Mouse (Mus musculus) liver, adult 2 months (tissue): ENCODE measurements around the gene Aspdh.

Experiments used
- CTCF ChIP-seq: fragments of 200-500 bp; IDR thresholded peaks from 2 replicates; pipeline ENCODE4 v1.5.1; 2011; ENCODE audit warnings: low read depth, low read length, control low read depth
- POLR2A ChIP-seq: fragments of 200-500 bp; IDR thresholded peaks from 2 replicates; pipeline ENCODE4 v1.6.1; 2011; ENCODE audit warnings: low read length, control low read depth; ENCODE audit not compliant: insufficient read depth; ENCODE audit errors: extremely low read depth

DNA sequence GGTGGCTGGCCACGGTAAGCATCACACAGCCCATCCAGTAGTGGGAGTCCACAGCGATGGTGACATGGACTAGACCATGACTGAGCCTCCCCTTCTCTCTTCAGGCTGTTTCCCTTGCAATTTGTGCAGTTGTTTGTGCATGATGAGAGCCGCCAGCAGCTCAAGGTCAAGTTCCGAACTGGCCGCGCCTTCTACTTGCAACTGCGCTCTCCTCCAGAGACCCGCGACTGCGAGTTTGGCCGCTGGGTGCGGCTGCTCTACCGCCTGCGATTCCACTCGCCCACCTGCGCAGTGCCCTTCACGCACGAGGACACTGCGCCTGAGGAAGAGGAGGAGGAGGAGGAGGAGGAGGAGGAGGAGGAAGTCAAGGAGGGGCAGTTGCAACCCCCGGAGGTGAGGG is 34.9 kb downstream of the Aspdh start:
- no peak for TF ChIP-seq CTCF
- TF ChIP-seq POLR2A: no peak
